Mouse (Mus musculus) cerebellum, adult 2 months (tissue): Measurements from ENCODE around the gene Wdr95.

Experiments
- CTCF ChIP-seq: fragments of 200-500 bp; IDR thresholded peaks from 2 replicates; pipeline ENCODE4 v1.5.1; 2011; ENCODE audit warnings: low read depth, mild to moderate bottlenecking, control low read depth, low read length, moderate library complexity, borderline replicate concordance; ENCODE audit not compliant: insufficient read depth
- POLR2A ChIP-seq: fragments of 200-500 bp; IDR thresholded peaks from 2 replicates; pipeline ENCODE4 v1.6.1; 2011; ENCODE audit warnings: low read length, control low read depth, borderline replicate concordance; ENCODE audit not compliant: insufficient read depth

GRCm38 (mm10) chr5:149485447-149485846 lies 43.0 kb upstream of the Wdr95 start:
- TF ChIP-seq POLR2A (no peak), CTCF (no peak)
